Mouse (Mus musculus) stomach, embryonic 15.5 days (tissue): ENCODE measurements at regions not wholly inside any gene's neighbourhood (a gene's known extent, or its start where the extent isn't known, plus 50 kb on each side); places are given as distances from the start of the nearest gene placed in this dataset.

Experiments
- ATAC-seq: fragments of 200-750 bp; cut with Nextera tagmentation; 2 replicates; pipeline ENCODE4 v1.8.0; 2017; ENCODE audit warnings: low read depth, moderate number of reproducible peaks, moderate TSS enrichment; ENCODE audit not compliant: insufficient read depth, low FRiP score
- H3K27ac ChIP-seq: fragments of 300-500 bp; sonication (generic); 2 replicates; pipeline ENCODE4 v1.5.1; 2015; ENCODE audit warnings: mild to moderate bottlenecking, inconsistent platforms
- H3K27me3 ChIP-seq: fragments of 300-500 bp; sonication (generic); replicated peaks from 2 replicates; pipeline ENCODE4 v1.6.1; 2015; ENCODE audit warnings: inconsistent platforms
- H3K36me3 ChIP-seq: fragments of 300-500 bp; sonication (generic); 2 replicates; pipeline ENCODE4 v1.6.1; 2015; ENCODE audit warnings: inconsistent platforms
- H3K4me1 ChIP-seq: fragments of 300-500 bp; sonication (generic); 2 replicates; pipeline ENCODE4 v1.6.1; 2015; ENCODE audit warnings: inconsistent platforms
- H3K4me2 ChIP-seq: fragments of 300-500 bp; sonication (generic); 2 replicates; pipeline ENCODE4 v1.6.1; 2015; ENCODE audit warnings: mild to moderate bottlenecking, inconsistent platforms
- H3K4me3 ChIP-seq: fragments of 300-500 bp; sonication (generic); replicated peaks from 2 replicates; pipeline ENCODE4 v1.5.1; 2015; ENCODE audit warnings: inconsistent platforms
- H3K9ac ChIP-seq: fragments of 300-500 bp; sonication (generic); 2 replicates; pipeline ENCODE4 v1.6.1; 2015; ENCODE audit warnings: inconsistent platforms
- H3K9me3 ChIP-seq: fragments of 300-500 bp; sonication (generic); 2 replicates; pipeline ENCODE4 v1.6.1; 2016; ENCODE audit warnings: inconsistent platforms
- WGBS: fragments of 180-500 bp; shearing (Covaris S2); methylation state at CpG from one replicate; pipeline ENCODE4 v1.1.7; 2015; 5-methylcytosine and 5-hydroxymethylcytosine counted together

DNA sequence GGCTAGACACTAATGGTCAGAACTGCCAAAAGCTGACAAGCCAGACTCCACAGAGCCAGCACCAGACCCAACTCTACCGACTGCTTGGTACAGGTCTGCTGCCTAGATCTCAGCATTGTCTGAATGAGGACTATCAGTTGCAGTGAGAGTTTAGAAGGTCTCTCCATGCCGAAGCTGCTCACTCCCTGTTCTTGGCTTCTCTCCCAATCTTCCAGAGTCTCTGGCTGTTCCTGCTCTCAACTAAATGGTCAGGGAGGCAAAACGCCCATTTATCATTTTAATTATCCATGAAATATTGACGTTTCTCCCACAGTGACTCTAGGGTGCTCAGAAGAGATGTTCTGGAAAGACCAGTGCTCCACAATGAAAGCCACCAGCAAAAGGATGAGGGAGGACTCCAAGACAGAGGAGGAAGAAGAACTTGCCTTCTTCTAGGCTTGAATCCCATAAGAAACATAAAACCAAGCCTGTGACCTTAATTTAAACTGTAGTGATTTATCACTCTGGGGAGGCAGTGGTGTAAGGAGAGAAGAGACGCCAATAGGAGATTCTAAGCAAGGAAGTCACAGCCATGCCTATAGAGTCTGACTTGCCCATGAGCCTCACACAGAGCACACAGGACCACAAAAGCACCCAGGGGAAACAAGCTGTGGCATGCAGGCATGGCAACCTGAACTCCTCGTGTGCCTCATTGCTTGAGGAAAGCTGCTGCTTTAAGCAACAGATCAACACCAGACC is 112.2 kb upstream of the Pkdcc start:
- H3K4me1 ChIP-seq, result peaks cover 9% of the 10 kb centered on the region; the same call in 1 of the 2 replicates
- no peak overlapping the region for H3K9ac ChIP-seq
- no peaks in the 10 kb centered on the region for H3K36me3 ChIP-seq
- peak; percentile 48; the same call in 1 of the 2 replicates for ATAC-seq
- H3K4me2 ChIP-seq, result no peak overlapping the region
- no peaks in the 10 kb centered on the region for H3K9me3 ChIP-seq
- WGBS, result 32% methylated on average over 6 of the region's 6 CpGs
- H3K4me3 ChIP-seq, result no peak overlapping the region
- H3K27ac ChIP-seq, result peak overlapping the region; percentile 44
- H3K27me3 ChIP-seq, result no peaks in the 10 kb centered on the region

- Histone ChIP-seq H3K4me3 (no peak overlapping the region), H3K27me3 (no peaks in the 10 kb centered on the region), H3K4me1 (peaks cover 16% of the 10 kb centered on the region), H3K27ac (no peak overlapping the region), H3K36me3 (no peaks in the 10 kb centered on the region), H3K9me3 (no peaks in the 10 kb centered on the region), H3K9ac (no peak overlapping the region), H3K4me2 (no peak overlapping the region)
- peak; percentile 54; the same call in 1 of the 2 replicates for ATAC-seq
- 41% methylated on average over 10 of the region's 10 CpGs for WGBS
Measured at GRCm38 (mm10) chr17:83108151-83108550, 106.9 kb upstream of the Pkdcc start.

- H3K27me3 ChIP-seq, result no peaks in the 10 kb centered on the region
- H3K9ac ChIP-seq, result no peak overlapping the region
- no peaks in the 10 kb centered on the region for H3K36me3 ChIP-seq
- H3K4me3 ChIP-seq, result no peak overlapping the region
- peak overlapping the region; percentile 80 for H3K27ac ChIP-seq
- H3K4me1 ChIP-seq, result peaks cover 14% of the 10 kb centered on the region
- no peak overlapping the region for H3K4me2 ChIP-seq
- WGBS, result 30% methylated on average over 10 of the region's 10 CpGs
- peak; percentile 36; the same call in 1 of the 2 replicates for ATAC-seq
- no peaks in the 10 kb centered on the region for H3K9me3 ChIP-seq
Measured at GRCm38 (mm10) chr17:83109792-83110440, 105.2 kb upstream of the Pkdcc start.

DNA sequence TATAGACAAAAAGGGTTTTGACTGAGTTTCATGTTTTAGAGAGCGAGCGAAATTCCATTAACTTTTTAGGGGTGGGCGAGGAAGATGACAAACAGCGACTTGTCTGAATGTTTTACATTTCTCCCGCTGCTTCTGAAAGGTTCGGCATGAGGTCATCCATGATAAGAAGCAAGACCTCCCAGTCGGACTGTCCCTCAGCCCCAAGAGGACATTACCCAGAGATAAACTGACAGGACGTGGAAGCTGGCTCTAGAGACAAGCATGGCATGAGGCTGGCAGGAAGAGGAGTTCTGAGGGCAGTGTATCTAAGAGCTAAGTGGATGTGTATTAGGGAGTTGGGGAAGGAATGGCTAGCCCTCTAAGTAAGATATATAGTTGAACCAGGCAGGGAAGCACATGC is 104.5 kb upstream of the Pkdcc start:
- peaks cover 19% of the 10 kb centered on the region for H3K4me1 ChIP-seq
- H3K9ac ChIP-seq, result no peak overlapping the region
- ATAC-seq, result no peak
- 32% methylated on average over 8 of the region's 8 CpGs for WGBS
- H3K4me3 ChIP-seq, result no peak overlapping the region
- H3K27me3 ChIP-seq, result no peaks in the 10 kb centered on the region
- no peak overlapping the region for H3K4me2 ChIP-seq
- H3K9me3 ChIP-seq, result no peaks in the 10 kb centered on the region
- H3K27ac ChIP-seq, result peak overlapping the region; percentile 80; the same call in 1 of the 2 replicates
- no peaks in the 10 kb centered on the region for H3K36me3 ChIP-seq

- Histone ChIP-seq H3K27ac (no peak overlapping the region), H3K4me1 (peaks cover 10% of the 10 kb centered on the region), H3K27me3 (no peaks in the 10 kb centered on the region), H3K4me2 (no peak overlapping the region), H3K36me3 (no peaks in the 10 kb centered on the region), H3K9ac (no peak overlapping the region), H3K4me3 (no peak overlapping the region), H3K9me3 (no peaks in the 10 kb centered on the region)
- WGBS, result 67% methylated on average over 4 of the region's 4 CpGs
- ATAC-seq, result no peak
Measured at GRCm38 (mm10) chr17:83115146-83115545, 99.9 kb upstream of the Pkdcc start.

GRCm38 (mm10) chr17:83115832-83116480 is 99.1 kb upstream of the Pkdcc start:
- Histone ChIP-seq H3K4me2 (no peak overlapping the region), H3K9me3 (no peaks in the 10 kb centered on the region), H3K36me3 (no peaks in the 10 kb centered on the region), H3K27me3 (no peaks in the 10 kb centered on the region), H3K27ac (no peak overlapping the region), H3K4me1 (peaks cover 8% of the 10 kb centered on the region; the same call in 1 of the 2 replicates), H3K9ac (no peak overlapping the region), H3K4me3 (no peak overlapping the region)
- no peak; the same call in 1 of the 2 replicates for ATAC-seq
- WGBS, result 37% methylated on average over 6 of the region's 6 CpGs

- H3K9ac ChIP-seq, result no peak overlapping the region
- no peak overlapping the region for H3K4me3 ChIP-seq
- H3K27ac ChIP-seq, result no peak overlapping the region
- no peak for ATAC-seq
- H3K27me3 ChIP-seq, result no peaks in the 10 kb centered on the region
- WGBS, result 63% methylated on average over 16 of the region's 16 CpGs
- H3K4me2 ChIP-seq, result no peak overlapping the region
- H3K36me3 ChIP-seq, result no peaks in the 10 kb centered on the region
- peaks cover 37% of the 10 kb centered on the region for H3K4me1 ChIP-seq
- no peaks in the 10 kb centered on the region for H3K9me3 ChIP-seq
Measured at GRCm38 (mm10) chr17:83120665-83121232, 94.3 kb upstream of the Pkdcc start.

DNA sequence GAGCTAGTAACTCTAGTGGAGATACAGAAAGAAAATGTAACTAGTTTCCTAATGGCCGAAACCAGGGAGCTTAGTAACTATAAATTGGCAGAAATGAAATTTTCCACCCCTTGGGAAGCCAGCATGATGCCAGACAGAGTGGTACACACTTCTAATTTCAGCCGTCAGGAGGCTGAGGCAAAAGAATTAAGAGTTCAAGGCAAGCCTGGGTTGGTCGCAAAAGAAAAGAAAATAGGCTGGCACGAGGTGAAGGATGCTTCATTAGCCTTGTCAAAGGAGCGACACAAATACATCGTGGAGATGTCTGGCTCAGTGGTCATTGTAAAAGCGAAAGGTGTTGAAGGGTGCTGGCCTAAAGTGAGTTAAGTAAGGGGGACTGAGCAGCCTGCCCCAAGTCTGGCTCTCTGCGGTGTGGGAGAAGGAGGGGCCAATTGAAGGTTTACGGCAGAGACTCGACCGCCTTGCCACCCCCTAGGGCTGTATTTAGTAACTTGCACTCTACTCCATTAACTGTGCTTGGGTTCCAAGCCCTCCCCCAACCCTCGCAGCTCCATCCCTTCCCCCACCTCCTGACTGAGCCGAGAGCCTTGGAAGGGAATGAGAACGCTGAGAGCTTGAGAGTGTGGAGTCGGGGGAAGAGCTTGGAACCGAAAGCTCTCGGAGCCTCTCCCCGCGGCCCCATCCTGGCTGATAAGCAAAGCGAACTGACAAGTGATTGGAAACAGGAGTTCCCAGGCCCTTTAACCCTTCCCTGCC is 92.4 kb upstream of the Pkdcc start:
- H3K4me1 ChIP-seq, result peaks cover 41% of the 10 kb centered on the region
- H3K9me3 ChIP-seq, result no peaks in the 10 kb centered on the region
- peak; percentile 77 for ATAC-seq

DNA sequence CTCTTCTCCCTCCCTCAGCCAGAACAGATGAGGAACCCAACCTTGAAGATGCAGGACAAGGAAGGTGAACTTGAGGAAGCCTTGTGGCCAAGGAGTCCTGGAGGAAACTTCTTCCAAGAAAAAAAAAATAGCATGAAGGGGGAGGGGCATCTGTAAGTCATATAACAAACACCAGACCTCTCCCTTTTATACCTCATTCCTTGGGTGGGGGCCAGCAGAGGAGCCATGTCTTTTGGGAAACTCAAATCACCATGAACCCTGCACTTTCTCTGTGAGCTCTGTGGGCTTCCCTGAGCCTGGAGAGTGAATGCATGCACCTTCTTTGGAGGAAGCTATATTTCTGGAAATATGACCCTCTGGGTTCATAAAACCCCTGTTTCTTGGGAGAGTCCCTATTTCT is 90.0 kb upstream of the Pkdcc start:
- peaks cover 41% of the 10 kb centered on the region for H3K4me1 ChIP-seq
- H3K27me3 ChIP-seq, result no peaks in the 10 kb centered on the region
- no peak overlapping the region for H3K4me3 ChIP-seq
- peak overlapping the region; percentile 56 for H3K27ac ChIP-seq
- no peak overlapping the region for H3K9ac ChIP-seq
- no peak; the same call in 1 of the 2 replicates for ATAC-seq
- H3K4me2 ChIP-seq, result no peak overlapping the region
- no peaks in the 10 kb centered on the region for H3K9me3 ChIP-seq
- no peaks in the 10 kb centered on the region for H3K36me3 ChIP-seq

More for the DNA sequence above, 92.4 kb upstream of the Pkdcc start:
- Histone ChIP-seq H3K27me3 (no peaks in the 10 kb centered on the region), H3K27ac (peak overlapping the region; percentile 72), H3K36me3 (no peaks in the 10 kb centered on the region), H3K9ac (no peak overlapping the region), H3K4me3 (peak overlapping the region; percentile 24), H3K4me2 (peak overlapping the region; percentile 51)
- WGBS, result 8% methylated on average over 20 of the region's 20 CpGs

GRCm38 (mm10) chr17:83127842-83128241 is 87.2 kb upstream of the Pkdcc start:
- Histone ChIP-seq H3K27me3 (no peaks in the 10 kb centered on the region), H3K36me3 (no peaks in the 10 kb centered on the region), H3K4me3 (no peak overlapping the region), H3K9me3 (no peaks in the 10 kb centered on the region), H3K27ac (no peak overlapping the region), H3K4me2 (no peak overlapping the region), H3K9ac (no peak overlapping the region), H3K4me1 (peaks cover 33% of the 10 kb centered on the region)
- 70% methylated on average over 6 of the region's 6 CpGs for WGBS
- no peak for ATAC-seq

DNA sequence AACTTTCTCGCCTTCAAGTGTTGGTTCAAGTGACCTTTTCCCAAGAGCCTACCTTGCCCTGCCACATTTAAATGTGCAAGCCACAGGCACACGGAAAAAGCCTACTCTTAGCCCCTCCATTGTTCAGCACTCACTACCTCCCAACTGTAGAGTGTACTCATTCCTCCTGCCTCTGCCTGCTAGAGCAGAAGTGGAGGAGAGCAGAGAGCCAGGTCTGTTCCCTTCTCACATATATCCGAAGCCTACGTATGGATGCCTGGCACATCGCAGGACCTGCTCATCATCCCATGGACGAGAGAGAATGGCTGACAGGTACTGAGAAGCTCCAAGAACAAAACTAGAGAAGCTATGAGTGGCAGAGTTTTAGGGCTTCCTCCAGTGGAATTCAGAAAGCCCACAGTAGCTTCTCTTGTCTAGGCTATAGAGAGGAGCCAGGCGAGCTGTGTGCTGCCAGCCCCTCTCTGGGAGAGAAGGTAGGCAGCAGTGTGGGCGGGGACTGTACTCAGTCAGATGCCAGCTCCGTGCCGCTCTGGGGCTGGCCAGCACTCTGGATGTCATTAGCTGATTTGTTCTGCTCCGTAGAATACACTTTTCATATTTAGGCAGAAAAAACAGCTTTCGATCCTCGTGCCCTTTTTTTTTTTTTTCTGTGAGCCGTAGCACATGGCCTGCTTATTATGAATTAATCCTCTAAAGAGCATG is 86.1 kb upstream of the Pkdcc start:
- Histone ChIP-seq H3K4me3 (no peak overlapping the region), H3K9me3 (no peaks in the 10 kb centered on the region), H3K36me3 (no peaks in the 10 kb centered on the region), H3K27ac (no peak overlapping the region), H3K27me3 (no peaks in the 10 kb centered on the region), H3K9ac (no peak overlapping the region), H3K4me2 (no peak overlapping the region), H3K4me1 (peaks cover 24% of the 10 kb centered on the region)
- no peak for ATAC-seq
- 70% methylated on average over 14 of the region's 14 CpGs for WGBS
